Mouse (Mus musculus): ENCODE measurements around the gene Lingo4.

GRCm38 (mm10) chr3:94436420-94436819 is 38.1 kb downstream of the Lingo4 start:
- TF ChIP-seq CTCF (IDR thresholded peaks at IDR 0.05; ENCODE audit: low read depth), result no peak
- no peak for TF ChIP-seq EP300 (IDR thresholded peaks at IDR 0.05; ENCODE audit: low read depth)
